Mouse (Mus musculus): ENCODE measurements around the gene Rdh8.
A peak's percentile ranks its signal among the peaks of the same experiment; 100 is the strongest.

DNA sequence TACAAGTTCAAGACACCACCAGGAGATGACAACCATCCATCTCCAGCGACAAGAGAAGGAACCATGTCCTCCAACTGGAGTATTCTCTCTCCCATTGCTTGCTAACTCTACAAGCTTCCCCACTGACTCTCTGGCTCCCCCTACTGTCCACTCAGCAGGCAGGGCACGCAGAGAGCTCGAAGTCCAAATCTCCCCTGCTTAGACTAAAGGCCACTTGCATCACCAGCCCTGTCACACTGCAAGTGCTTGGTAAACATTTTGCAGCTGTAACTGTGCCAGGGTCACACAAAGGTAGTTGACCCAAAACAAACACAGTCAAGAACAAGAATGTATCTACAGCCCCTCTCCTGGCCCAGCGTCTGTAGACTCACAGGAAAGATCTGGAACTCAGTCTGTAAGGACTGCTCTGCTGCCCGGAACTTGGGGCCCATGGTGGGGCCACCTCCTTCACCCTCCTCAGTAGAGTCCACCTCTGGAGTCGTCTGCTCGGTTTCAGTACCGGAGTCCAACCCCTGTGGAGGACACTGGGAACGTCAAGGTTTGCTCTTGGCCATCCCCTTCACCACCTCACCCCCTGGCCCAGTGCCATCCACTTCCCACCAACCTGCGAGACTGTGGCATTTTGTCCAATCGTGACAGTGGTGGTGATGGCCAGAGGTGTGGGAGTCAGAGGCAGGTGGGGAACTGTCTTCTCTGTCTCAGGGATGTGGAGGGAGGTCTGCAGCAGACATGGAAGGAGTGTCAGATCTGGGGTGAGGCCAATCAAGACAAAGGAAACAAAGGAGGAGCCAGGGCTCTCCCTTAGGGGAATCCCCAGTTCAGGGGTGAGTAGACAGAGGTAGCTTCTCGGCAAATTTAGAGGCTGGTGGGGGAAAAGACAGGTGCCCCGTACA is 13.8 kb upstream of the Rdh8 start:
- TF ChIP-seq CTCF (IDR thresholded peaks at IDR 0.05; ENCODE audit: borderline replicate concordance, insufficient read depth, low read length) = peak; percentile 71; the same call in 1 of the 2 replicates
- no peak for TF ChIP-seq POLR2A (IDR thresholded peaks at IDR 0.05; ENCODE audit: low read depth, low read length)
